Mouse (Mus musculus): ENCODE results near the gene Smc2.

- TF ChIP-seq POLR2A (IDR thresholded peaks at IDR 0.05; ENCODE audit: insufficient read depth, low read depth, low read length) (no peak), CTCF (IDR thresholded peaks at IDR 0.05) (no peak), EP300 (IDR thresholded peaks at IDR 0.05; ENCODE audit: insufficient read depth, low read depth, low read length) (no peak)
These were observed 22.3 kb downstream of the Smc2 start for GRCm38 (mm10) chr4:52461321-52461720.

Measured in heart, adult 2 months (tissue).